Mouse (Mus musculus) MEL (cell line): Measurements from ENCODE around the gene Tarbp1.

ENCODE experiments used
- CTCF ChIP-seq, 3 experiments: IDR thresholded peaks in 2 of 3; conservative IDR thresholded peaks in 1 of 3; 2 replicates each; pipeline ENCODE4 v1.5.1; 2011 to 2012; ENCODE audit warnings: low read length in 3 of 3, low read depth in 2 of 3, mild to moderate bottlenecking in 2 of 3, improper control_type of control experiment in 1 of 3, inconsistent platforms in 1 of 3, mixed read lengths in 1 of 3, moderate library complexity in 1 of 3; ENCODE audit not compliant: control insufficient read depth in 1 of 3, insufficient read depth in 1 of 3, poor library complexity in 1 of 3, severe bottlenecking in 1 of 3
- ETS1 ChIP-seq: IDR thresholded peaks from 2 replicates; pipeline ENCODE4 v1.6.1; 2012; ENCODE audit warnings: low read depth, mild to moderate bottlenecking, inconsistent platforms, low read length, improper control_type of control experiment, moderate library complexity
- MAZ ChIP-seq: IDR thresholded peaks from 2 replicates; pipeline ENCODE4 v1.6.1; 2012; ENCODE audit warnings: low read depth, mild to moderate bottlenecking, inconsistent platforms, low read length, improper control_type of control experiment
- POLR2A ChIP-seq, 2 experiments: IDR thresholded peaks; 2 replicates each; pipeline ENCODE4 v1.6.1; 2011 to 2012; ENCODE audit warnings: low read length in 2 of 2, mild to moderate bottlenecking in 2 of 2, control low read depth in 1 of 2, improper control_type of control experiment in 1 of 2, low read depth in 1 of 2, moderate library complexity in 1 of 2; ENCODE audit not compliant: control insufficient read depth in 1 of 2, insufficient read depth in 1 of 2, poor library complexity in 1 of 2
- USF1 ChIP-seq: IDR thresholded peaks from 2 replicates; pipeline ENCODE4 v1.6.1; 2014; ENCODE audit warnings: low read depth, mild to moderate bottlenecking, inconsistent platforms, low read length, improper control_type of control experiment, moderate library complexity
- USF2 ChIP-seq, 2 experiments: IDR thresholded peaks; 2 replicates each; pipeline ENCODE4 v1.6.1; 2011 to 2012; ENCODE audit warnings: improper control_type of control experiment in 2 of 2, low read length in 2 of 2, borderline replicate concordance in 1 of 2, inconsistent platforms in 1 of 2, low read depth in 1 of 2, mild to moderate bottlenecking in 1 of 2; ENCODE audit not compliant: insufficient read depth in 1 of 2
- ZNF384 ChIP-seq: IDR thresholded peaks from 2 replicates; pipeline ENCODE4 v1.6.1; 2012; ENCODE audit warnings: low read depth, mild to moderate bottlenecking, inconsistent platforms, low read length, improper control_type of control experiment

DNA sequence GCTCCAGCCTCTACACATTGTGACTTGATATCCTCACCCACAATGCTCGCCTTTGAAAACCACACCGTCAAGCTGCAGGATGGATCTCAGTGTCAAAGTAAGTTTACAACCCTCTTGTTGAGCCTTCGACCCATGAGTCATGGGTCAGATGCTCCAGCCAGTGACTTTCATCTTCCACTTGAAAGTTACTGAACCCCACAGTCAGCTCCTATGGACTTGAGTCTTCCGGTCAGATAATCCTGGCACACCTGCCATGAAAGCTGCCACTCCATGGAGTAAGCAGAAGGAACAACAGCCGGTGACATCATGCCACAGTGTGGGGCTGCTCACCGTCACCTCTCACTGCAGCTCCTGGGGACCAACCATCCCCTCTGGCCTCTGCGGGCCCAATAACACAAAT lies 93.6 kb downstream of the Tarbp1 start:
- TF ChIP-seq ETS1, result no peak
- TF ChIP-seq CTCF (IDR thresholded peaks at IDR 0.05 in 2 of 3, conservative IDR thresholded peaks at IDR 0.05 in 1 of 3; ENCODE audit: control insufficient read depth in 1 of 3, insufficient read depth in 1 of 3, low read depth in 2 of 3, low read length in 3 of 3, poor library complexity in 1 of 3, severe bottlenecking in 1 of 3), result no peak
- TF ChIP-seq MAZ, result no peak
- TF ChIP-seq POLR2A (IDR thresholded peaks at IDR 0.05; ENCODE audit: control insufficient read depth in 1 of 2, insufficient read depth in 1 of 2, low read depth in 1 of 2, low read length in 2 of 2, poor library complexity in 1 of 2), result no peak
- no peak for TF ChIP-seq USF1
- no peak for TF ChIP-seq ZNF384
- no peak for TF ChIP-seq USF2 (IDR thresholded peaks at IDR 0.05; ENCODE audit: borderline replicate concordance in 1 of 2, insufficient read depth in 1 of 2, low read depth in 1 of 2, low read length in 2 of 2)
